Mouse (Mus musculus) adrenal gland, postnatal 4 days (tissue): Measurements from ENCODE around the gene Thoc3. TPM values are rescaled to one million over a fixed set of nuclear protein-coding genes. Genes with fewer than 3 reads are reported as not detected.

Source experiments
- DNase-seq, 2 experiments: peaks; one replicate each; pipeline ENCODE4 v3.0.0; 2021 to 2022; ENCODE audit warnings: low spot score in 2 of 2, mixed read lengths in 2 of 2
- total RNA-seq, 2 experiments: library from RNA; stranded (reverse); gene quantifications; 2 replicates each; pipeline ENCODE4 v1.2.3; 2021

Gene Thoc3
- total RNA-seq, 2 experiments from 2014 or later, result 60.2 to 66.0 TPM

GRCm38 (mm10) chr13:54446686-54447495, 21.8 kb downstream of the Thoc3 start:
- DNase-seq, result peak; percentile 63 to 70

GRCm38 (mm10) chr13:54443693-54444092, 25.0 kb downstream of the Thoc3 start:
- no peak for DNase-seq

- no peak for DNase-seq
Measured at GRCm38 (mm10) chr13:54439912-54440311, 28.7 kb downstream of the Thoc3 start.

- no peak for DNase-seq
Measured at GRCm38 (mm10) chr13:54438814-54439213, 29.8 kb downstream of the Thoc3 start.

GRCm38 (mm10) chr13:54437083-54437482, 31.6 kb downstream of the Thoc3 start:
- DNase-seq, result no peak

GRCm38 (mm10) chr13:54436666-54437065, 32.0 kb downstream of the Thoc3 start:
- no peak for DNase-seq

GRCm38 (mm10) chr13:54431161-54431560, 37.5 kb downstream of the Thoc3 start:
- DNase-seq, result no peak

- DNase-seq, result no peak
Measured at GRCm38 (mm10) chr13:54430051-54430450, 38.6 kb downstream of the Thoc3 start.

GRCm38 (mm10) chr13:54428771-54429170, 39.9 kb downstream of the Thoc3 start:
- no peak for DNase-seq

- no peak for DNase-seq
Measured at GRCm38 (mm10) chr13:54426781-54427655, 41.6 kb downstream of the Thoc3 start.

GRCm38 (mm10) chr13:54425269-54425668, 43.4 kb downstream of the Thoc3 start:
- DNase-seq, result no peak

GRCm38 (mm10) chr13:54420226-54420625, 48.4 kb downstream of the Thoc3 start:
- no peak for DNase-seq

GRCm38 (mm10) chr13:54418781-54419327, 49.8 kb downstream of the Thoc3 start:
- no peak for DNase-seq

GRCm38 (mm10) chr13:54415059-54415458, 53.6 kb downstream of the Thoc3 start:
- no peak for DNase-seq

GRCm38 (mm10) chr13:54412721-54413120, 55.9 kb downstream of the Thoc3 start:
- DNase-seq, result no peak

- no peak for DNase-seq
Measured at GRCm38 (mm10) chr13:54412236-54412635, 56.4 kb downstream of the Thoc3 start.

GRCm38 (mm10) chr13:54411656-54412055, 57.0 kb downstream of the Thoc3 start:
- DNase-seq, result no peak

Other genes with a start within 250 kb of the Thoc3 start
- 10 to 100 TPM; 46.3 to 50.4 TPM for gene Cplx2, start 97.5 kb downstream of the Thoc3 start, total RNA-seq
- 10 to 100 TPM; 11.7 to 12.5 TPM for gene Simc1, start 34.9 kb upstream of the Thoc3 start, total RNA-seq
- 10 to 100 TPM; 78.0 to 89.7 TPM for gene 4833439L19Rik, start 96.6 kb upstream of the Thoc3 start, total RNA-seq
- gene Arl10, start 106.2 kb upstream of the Thoc3 start, total RNA-seq, result 10 to 100 TPM; 43.9 to 44.2 TPM
- gene Nop16, start 121.2 kb upstream of the Thoc3 start, total RNA-seq, result 10 to 100 TPM; 40.0 to 41.7 TPM
- gene Higd2a, start 121.4 kb upstream of the Thoc3 start, total RNA-seq, result 100 to 1,000 TPM; 193 to 204 TPM
- gene Cltb, start 142.5 kb upstream of the Thoc3 start, total RNA-seq, result 10 to 100 TPM; 69.3 to 72.2 TPM
- gene Faf2, start 152.9 kb upstream of the Thoc3 start, total RNA-seq, result 10 to 100 TPM; 74.5 to 81.4 TPM
- gene Rnf44, start 225.1 kb upstream of the Thoc3 start, total RNA-seq, result 100 to 1,000 TPM; 134 to 137 TPM
- gene Cdhr2, start 232.6 kb upstream of the Thoc3 start, total RNA-seq, result 1 to 10 TPM; 2.1 to 5.8 TPM